Mouse (Mus musculus): ENCODE data around the gene Cryl1. TPM values are rescaled to one million over a fixed set of nuclear protein-coding genes. Genes with fewer than 3 reads are reported as not detected.

Gene Cryl1
- polyA plus RNA-seq, 1 experiment from 2014 or later = 27.4 TPM

DNA sequence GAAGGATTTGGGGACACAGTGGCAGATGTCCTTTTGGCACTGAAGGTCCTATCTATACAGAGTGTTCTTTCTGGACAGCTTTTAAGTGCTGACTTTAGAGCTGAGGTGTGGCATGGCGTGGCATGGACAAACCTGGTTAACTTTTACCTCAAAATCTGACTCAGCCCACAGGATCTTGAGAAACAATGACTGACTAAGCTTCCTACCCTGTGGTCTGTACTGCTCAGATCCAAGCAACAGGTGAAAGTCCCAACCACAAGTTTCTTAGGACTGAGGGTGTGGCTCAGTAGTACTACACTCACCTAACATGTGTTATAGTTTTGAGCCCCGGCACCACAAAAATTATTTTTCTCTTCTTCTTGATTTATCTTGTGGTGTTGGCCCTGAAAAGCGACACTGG, 130.0 kb downstream of the Cryl1 start:
- no peak overlapping the region for H3K4me3 ChIP-seq
- H3K9ac ChIP-seq = no peak overlapping the region
- H3K36me3 ChIP-seq = no peaks in the 10 kb centered on the region
- no peak overlapping the region for H3K4me2 ChIP-seq
- 75% methylated on average over 3 of the region's 3 CpGs for WGBS
- H3K27ac ChIP-seq = no peak overlapping the region
- no peaks in the 10 kb centered on the region for H3K4me1 ChIP-seq
- H3K27me3 ChIP-seq = no peaks in the 10 kb centered on the region
- H3K9me3 ChIP-seq = no peaks in the 10 kb centered on the region
- no peak for ATAC-seq (ENCODE audit: borderline replicate concordance, extremely low read depth, low FRiP score, low TSS enrichment)

DNA sequence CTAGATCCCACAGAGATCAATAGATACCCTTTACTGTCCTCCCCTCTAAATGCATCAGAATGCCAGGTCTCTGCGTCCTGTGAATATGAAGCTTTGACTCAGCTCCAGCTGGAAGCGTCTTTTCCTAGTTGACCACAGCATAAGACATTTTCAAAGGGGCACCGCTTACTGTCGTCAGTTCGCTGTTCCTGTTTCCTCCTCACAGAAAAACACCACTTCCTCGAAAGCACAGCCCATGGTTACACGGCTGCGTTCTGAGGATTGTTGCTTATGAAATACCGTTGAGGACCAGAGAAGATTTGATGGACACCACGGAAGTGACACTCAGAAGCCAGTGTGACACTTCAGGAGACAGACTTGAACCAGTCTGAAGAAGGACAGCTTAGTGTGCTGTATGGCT, 134.4 kb downstream of the Cryl1 start:
- ATAC-seq (ENCODE audit: borderline replicate concordance, extremely low read depth, low FRiP score, low TSS enrichment) = no peak
- Histone ChIP-seq H3K9me3 (no peaks in the 10 kb centered on the region), H3K4me3 (no peak overlapping the region), H3K4me2 (no peak overlapping the region), H3K9ac (no peak overlapping the region), H3K4me1 (no peaks in the 10 kb centered on the region), H3K27ac (no peak overlapping the region), H3K27me3 (no peaks in the 10 kb centered on the region), H3K36me3 (no peaks in the 10 kb centered on the region)
- WGBS = 61% methylated on average over 10 of the region's 10 CpGs

DNA sequence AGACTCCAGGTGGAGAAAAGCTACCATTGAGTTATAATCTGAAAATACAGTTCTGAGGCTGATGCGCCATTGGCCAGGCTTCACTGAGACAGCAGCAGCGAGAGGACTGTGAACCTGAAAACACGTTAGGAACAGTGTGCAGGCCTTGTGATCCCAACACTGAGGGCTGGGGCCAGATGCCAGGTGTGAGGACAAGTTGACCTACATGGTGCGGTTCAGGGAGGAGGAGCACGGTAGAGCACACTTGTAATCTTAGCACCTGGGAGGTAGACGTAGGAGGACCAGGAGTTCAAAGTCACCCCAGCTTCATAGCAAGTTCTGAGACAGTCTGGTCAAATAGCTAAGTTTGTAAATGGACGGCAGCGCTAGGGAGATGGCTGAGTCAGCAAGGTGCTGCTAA, 139.0 kb downstream of the Cryl1 start:
- Histone ChIP-seq H3K27ac (no peak overlapping the region), H3K4me2 (no peak overlapping the region), H3K4me3 (no peak overlapping the region), H3K36me3 (no peaks in the 10 kb centered on the region), H3K9me3 (no peaks in the 10 kb centered on the region), H3K27me3 (no peaks in the 10 kb centered on the region), H3K9ac (no peak overlapping the region), H3K4me1 (no peaks in the 10 kb centered on the region)
- ATAC-seq (ENCODE audit: borderline replicate concordance, extremely low read depth, low FRiP score, low TSS enrichment) = no peak
- WGBS = 75% methylated on average over 8 of the region's 8 CpGs

DNA sequence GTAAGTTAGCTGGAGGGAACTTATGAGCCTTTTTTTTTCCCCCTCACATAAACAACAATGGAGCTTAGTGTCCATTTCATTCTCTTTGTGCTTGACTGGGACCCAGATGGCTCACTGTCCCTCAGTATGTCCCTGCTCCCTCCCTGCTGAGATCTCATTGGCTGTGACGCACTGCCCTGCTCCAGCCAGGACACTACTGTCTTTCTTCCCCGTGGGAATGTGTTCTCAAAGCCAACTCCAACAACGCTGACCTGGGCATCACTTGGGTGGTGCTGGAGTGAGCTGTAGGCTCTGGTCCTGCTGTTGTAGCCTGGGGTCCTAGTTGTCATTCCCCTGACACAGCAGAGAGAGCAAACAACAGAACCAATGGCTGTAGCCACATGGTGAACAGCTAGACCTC, 149.7 kb downstream of the Cryl1 start:
- 64% methylated on average over 3 of the region's 3 CpGs for WGBS
- no peaks in the 10 kb centered on the region for H3K27me3 ChIP-seq
- no peak overlapping the region for H3K4me3 ChIP-seq
- H3K9me3 ChIP-seq = no peaks in the 10 kb centered on the region
- no peaks in the 10 kb centered on the region for H3K36me3 ChIP-seq
- no peak overlapping the region for H3K9ac ChIP-seq
- no peak for ATAC-seq (ENCODE audit: borderline replicate concordance, extremely low read depth, low FRiP score, low TSS enrichment)
- H3K4me1 ChIP-seq = no peaks in the 10 kb centered on the region
- H3K4me2 ChIP-seq = no peak overlapping the region
- H3K27ac ChIP-seq = no peak overlapping the region

DNA sequence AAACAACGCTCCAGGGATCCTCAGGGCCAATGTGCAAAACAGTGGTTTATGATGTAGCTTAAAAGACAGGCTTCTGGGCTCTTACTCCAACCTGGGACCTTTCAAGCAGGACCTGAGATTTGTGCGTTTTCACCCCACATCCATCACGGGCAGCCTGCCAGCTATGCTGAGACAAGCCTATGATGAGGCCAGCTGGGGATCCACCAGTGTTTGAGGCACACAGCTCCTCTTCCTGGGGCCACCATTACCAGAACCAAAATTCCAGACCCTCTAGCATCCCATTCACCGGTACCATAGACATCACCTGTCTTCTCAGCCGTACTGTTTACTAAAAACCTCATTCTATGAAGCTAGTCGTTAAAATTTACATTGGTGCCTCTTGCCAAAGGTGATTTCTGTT, 151.8 kb downstream of the Cryl1 start:
- Histone ChIP-seq H3K36me3 (no peaks in the 10 kb centered on the region), H3K9me3 (no peaks in the 10 kb centered on the region), H3K4me2 (no peak overlapping the region), H3K27me3 (no peaks in the 10 kb centered on the region), H3K9ac (no peak overlapping the region), H3K4me3 (no peak overlapping the region), H3K27ac (no peak overlapping the region), H3K4me1 (no peaks in the 10 kb centered on the region)
- no peak for ATAC-seq (ENCODE audit: borderline replicate concordance, extremely low read depth, low FRiP score, low TSS enrichment)
- 60% methylated on average over 6 of the region's 6 CpGs for WGBS

DNA sequence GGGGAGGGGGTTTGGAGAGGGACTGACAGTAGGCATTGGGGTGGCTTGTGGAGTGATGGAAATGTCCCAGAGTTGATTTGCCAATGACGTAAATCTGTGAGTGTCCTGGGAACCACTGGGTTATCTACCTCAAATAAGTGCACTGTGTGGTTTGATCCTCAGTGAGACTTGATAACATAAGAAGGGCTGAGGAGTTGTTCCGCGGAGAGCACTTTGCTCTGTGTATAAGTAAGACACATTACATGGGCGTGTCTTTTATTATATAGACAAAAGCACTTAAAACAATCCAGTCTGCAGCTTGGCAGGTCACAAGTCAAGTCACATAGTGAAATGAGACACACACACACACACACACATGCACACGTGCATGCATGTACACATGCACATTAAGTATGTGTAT, 155.4 kb downstream of the Cryl1 start:
- no peak overlapping the region for H3K27ac ChIP-seq
- H3K36me3 ChIP-seq = no peaks in the 10 kb centered on the region
- no peak overlapping the region for H3K9ac ChIP-seq
- no peak overlapping the region for H3K4me3 ChIP-seq
- no peaks in the 10 kb centered on the region for H3K4me1 ChIP-seq
- H3K4me2 ChIP-seq = no peak overlapping the region
- ATAC-seq (ENCODE audit: borderline replicate concordance, extremely low read depth, low FRiP score, low TSS enrichment) = no peak
- no peaks in the 10 kb centered on the region for H3K9me3 ChIP-seq
- no peaks in the 10 kb centered on the region for H3K27me3 ChIP-seq
- WGBS = 58% methylated on average over 5 of the region's 5 CpGs

DNA sequence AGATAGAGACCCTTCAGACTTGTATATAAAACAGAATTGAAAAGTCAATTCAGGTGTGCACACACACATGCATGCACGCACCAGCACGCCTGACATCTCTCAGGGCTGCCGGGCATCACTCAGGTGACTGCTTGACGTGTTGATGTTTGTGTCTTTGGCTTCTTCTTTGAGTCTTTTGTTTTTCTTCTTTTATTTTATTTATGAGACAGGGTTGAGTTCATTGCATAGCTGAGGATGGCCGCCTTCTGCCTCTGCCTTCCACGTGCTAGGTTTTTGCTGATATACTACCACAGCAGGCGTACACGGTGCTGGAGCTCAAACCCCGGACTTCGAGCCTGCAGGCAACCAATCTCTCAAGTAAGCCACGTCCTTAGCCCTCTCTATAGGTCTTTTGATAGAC, 163.1 kb downstream of the Cryl1 start:
- ATAC-seq (ENCODE audit: borderline replicate concordance, extremely low read depth, low FRiP score, low TSS enrichment) = no peak
- Histone ChIP-seq H3K4me2 (no peak overlapping the region), H3K4me1 (no peaks in the 10 kb centered on the region), H3K36me3 (no peaks in the 10 kb centered on the region), H3K4me3 (no peak overlapping the region), H3K9me3 (no peaks in the 10 kb centered on the region), H3K9ac (no peak overlapping the region), H3K27ac (no peak overlapping the region), H3K27me3 (no peaks in the 10 kb centered on the region)
- 75% methylated on average over 11 of the region's 11 CpGs for WGBS

DNA sequence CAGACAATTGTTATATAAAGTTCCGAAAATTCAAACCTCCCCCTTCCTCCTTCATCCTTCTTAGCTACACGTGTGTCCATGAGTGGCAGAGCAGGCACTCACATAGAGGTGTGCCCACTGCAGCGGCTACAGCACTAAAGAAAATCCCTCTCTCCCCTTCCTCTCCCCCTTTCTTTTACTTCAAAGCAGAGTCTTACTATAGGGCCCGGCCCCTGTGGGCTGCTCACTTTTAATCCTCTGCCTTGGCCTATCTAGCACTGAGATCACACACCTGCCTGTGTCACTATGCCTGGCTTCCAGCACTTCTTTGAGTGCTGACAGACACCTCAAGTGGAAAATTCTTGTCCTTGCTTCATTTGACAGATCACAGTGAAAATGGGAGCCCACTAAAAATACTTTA, 163.6 kb downstream of the Cryl1 start:
- H3K4me3 ChIP-seq = no peak overlapping the region
- no peaks in the 10 kb centered on the region for H3K4me1 ChIP-seq
- H3K9me3 ChIP-seq = no peaks in the 10 kb centered on the region
- 33% methylated on average over 4 of the region's 4 CpGs for WGBS
- H3K4me2 ChIP-seq = no peak overlapping the region
- no peak overlapping the region for H3K9ac ChIP-seq
- H3K27me3 ChIP-seq = no peaks in the 10 kb centered on the region
- no peak for ATAC-seq (ENCODE audit: borderline replicate concordance, extremely low read depth, low FRiP score, low TSS enrichment)
- H3K36me3 ChIP-seq = no peaks in the 10 kb centered on the region
- no peak overlapping the region for H3K27ac ChIP-seq

DNA sequence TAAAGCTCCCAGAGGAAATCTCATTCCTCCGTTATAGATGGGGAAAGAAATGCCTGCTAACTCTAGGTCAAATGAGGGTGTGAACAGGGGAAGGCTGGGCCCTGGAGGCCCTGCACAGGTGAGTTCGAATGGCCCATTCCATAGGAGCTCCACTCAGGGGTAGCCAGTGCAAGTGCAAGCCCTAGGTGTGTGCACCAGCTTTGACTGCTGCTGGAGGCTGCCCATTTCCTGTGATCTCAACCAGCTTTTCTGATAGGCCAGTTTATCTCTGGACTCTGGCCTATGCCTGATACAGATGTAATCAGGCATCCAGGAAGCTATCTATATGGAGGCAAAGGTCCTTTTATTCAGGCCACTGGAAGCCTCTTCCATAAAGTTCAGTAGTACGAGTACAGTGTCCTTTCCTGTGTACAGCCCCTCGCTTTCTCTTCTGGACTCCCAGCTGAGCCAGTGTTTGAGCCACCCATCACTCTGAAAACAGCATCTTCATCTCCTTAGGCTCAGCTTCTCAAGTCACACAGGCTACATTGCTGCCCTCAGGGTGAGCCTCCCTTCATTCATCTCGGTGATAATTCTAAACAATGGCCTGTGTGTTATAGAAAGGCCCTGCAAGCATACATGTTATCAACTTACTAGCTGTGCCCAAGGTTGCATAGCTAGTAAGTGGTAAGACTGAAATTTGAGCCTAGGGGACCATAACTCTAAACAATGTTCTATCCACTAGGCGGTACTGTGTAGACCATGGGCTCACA, 167.9 kb downstream of the Cryl1 start:
- Histone ChIP-seq H3K4me2 (no peak overlapping the region), H3K9ac (no peak overlapping the region), H3K27me3 (no peaks in the 10 kb centered on the region), H3K4me3 (no peak overlapping the region), H3K9me3 (no peaks in the 10 kb centered on the region), H3K27ac (no peak overlapping the region), H3K36me3 (no peaks in the 10 kb centered on the region), H3K4me1 (no peaks in the 10 kb centered on the region)
- no peak for ATAC-seq (ENCODE audit: borderline replicate concordance, extremely low read depth, low FRiP score, low TSS enrichment)
- WGBS = 54% methylated on average over 6 of the region's 6 CpGs

Other genes with a start within 250 kb of the Cryl1 start
- 12.8 and 16.2 TPM in 2 replicates for gene Ift88, start 25.5 kb upstream of the Cryl1 start, polyA plus RNA-seq (2015; fragmentation: Nextera tagmentation; extraction: Ambion mirVana)
- gene Il17d, start 126.2 kb upstream of the Cryl1 start, polyA plus RNA-seq (2015; fragmentation: Nextera tagmentation; extraction: Ambion mirVana) = 5.2 and 6.1 TPM in 2 replicates
- gene Eef1akmt1, start 173.1 kb upstream of the Cryl1 start, polyA plus RNA-seq (2015; fragmentation: Nextera tagmentation; extraction: Ambion mirVana) = 106 and 108 TPM in 2 replicates